Mouse (Mus musculus): ENCODE measurements around the gene Csn1s2a.
"Not testable (repeated sequence)": the region's sequence is repeated elsewhere in the genome, so short reads cannot be mapped to it uniquely, and the experiment has no call there.

Csn1s2a gene

GRCm38 (mm10) chr5:87774267-87774666 is at the start of gene Csn1s2a:
TSS of gene Csn1s2a (plus strand) at chr5:87774567.
- no peak for DNase-seq

- no peak for DNase-seq
Measured at GRCm38 (mm10) chr5:87734821-87735220, 39.5 kb upstream of the Csn1s2a start.

- DNase-seq: no peak
Measured at GRCm38 (mm10) chr5:87753471-87753870, 20.9 kb upstream of the Csn1s2a start.

GRCm38 (mm10) chr5:87764546-87764945 is 9.8 kb upstream of the Csn1s2a start:
- DNase-seq: no peak

GRCm38 (mm10) chr5:87772151-87772550 is 2.2 kb upstream of the Csn1s2a start:
- not testable (repeated sequence) for DNase-seq

GRCm38 (mm10) chr5:87782731-87783130 is 8.4 kb downstream of the Csn1s2a start:
- DNase-seq: no peak

GRCm38 (mm10) chr5:87807782-87808181 is 33.4 kb downstream of the Csn1s2a start, which contains the start of gene Csn1s2b:
TSS of gene Csn1s2b (plus strand) at chr5:87808082.
- DNase-seq: no peak

GRCm38 (mm10) chr5:87809253-87809652 is 34.9 kb downstream of the Csn1s2a start:
- DNase-seq: no peak

- DNase-seq: no peak
Measured at GRCm38 (mm10) chr5:87825386-87825785, 51.0 kb downstream of the Csn1s2a start, which contains the start of gene Prr27. TSS of gene Prr27 (plus strand) at chr5:87825686.

Measured in lung, postnatal 14 days (tissue).